Mouse (Mus musculus) naive thymus-derived CD4-positive, alpha-beta T cell, adult 2 months (primary cell): ENCODE data around the gene Ins2.

Experiments used
- DNase-seq: peaks from one replicate; pipeline ENCODE4 v3.0.0-alpha.2; 2011; ENCODE audit warnings: low read depth

Gene Ins2

GRCm38 (mm10) chr7:142663931-142664421 lies 79.2 kb downstream of the Ins2 start:
- DNase-seq: no peak

- DNase-seq: no peak
Observed at GRCm38 (mm10) chr7:142663151-142663550, 80.0 kb downstream of the Ins2 start.

- no peak for DNase-seq
Observed at GRCm38 (mm10) chr7:142661811-142662210, 81.4 kb downstream of the Ins2 start.

GRCm38 (mm10) chr7:142661046-142661445 lies 82.1 kb downstream of the Ins2 start:
- no peak for DNase-seq

GRCm38 (mm10) chr7:142660651-142660945 lies 82.6 kb downstream of the Ins2 start:
- DNase-seq: no peak

GRCm38 (mm10) chr7:142659767-142660650 lies 83.2 kb downstream of the Ins2 start:
- DNase-seq: no peak

GRCm38 (mm10) chr7:142659181-142659681 lies 84.0 kb downstream of the Ins2 start:
- no peak for DNase-seq

- DNase-seq: no peak
Observed at GRCm38 (mm10) chr7:142658681-142659180, 84.5 kb downstream of the Ins2 start.

- no peak for DNase-seq
Observed at GRCm38 (mm10) chr7:142657821-142658614, 85.2 kb downstream of the Ins2 start.

GRCm38 (mm10) chr7:142657341-142657791 lies 85.8 kb downstream of the Ins2 start:
- DNase-seq: no peak

- no peak for DNase-seq
Observed at GRCm38 (mm10) chr7:142656055-142656454, 87.1 kb downstream of the Ins2 start.

GRCm38 (mm10) chr7:142655633-142656032 lies 87.5 kb downstream of the Ins2 start:
- no peak for DNase-seq

GRCm38 (mm10) chr7:142653726-142654125 lies 89.5 kb downstream of the Ins2 start:
- DNase-seq: no peak

- no peak for DNase-seq
Observed at GRCm38 (mm10) chr7:142646676-142647075, 96.5 kb downstream of the Ins2 start.

- DNase-seq: no peak
Observed at GRCm38 (mm10) chr7:142645045-142645444, 98.1 kb downstream of the Ins2 start.

- no peak for DNase-seq
Observed at GRCm38 (mm10) chr7:142636178-142636577, 107.0 kb downstream of the Ins2 start.

GRCm38 (mm10) chr7:142630691-142631090 lies 112.5 kb downstream of the Ins2 start:
- no peak for DNase-seq

GRCm38 (mm10) chr7:142629806-142630205 lies 113.4 kb downstream of the Ins2 start:
- DNase-seq: no peak
